Mouse (Mus musculus) kidney, postnatal 14 days (tissue): ENCODE data around the gene Lmx1b.

Source experiments
- DNase-seq: peaks from one replicate; pipeline ENCODE4 v3.0.0; 2022; ENCODE audit warnings: mixed read lengths

Lmx1b gene

DNA sequence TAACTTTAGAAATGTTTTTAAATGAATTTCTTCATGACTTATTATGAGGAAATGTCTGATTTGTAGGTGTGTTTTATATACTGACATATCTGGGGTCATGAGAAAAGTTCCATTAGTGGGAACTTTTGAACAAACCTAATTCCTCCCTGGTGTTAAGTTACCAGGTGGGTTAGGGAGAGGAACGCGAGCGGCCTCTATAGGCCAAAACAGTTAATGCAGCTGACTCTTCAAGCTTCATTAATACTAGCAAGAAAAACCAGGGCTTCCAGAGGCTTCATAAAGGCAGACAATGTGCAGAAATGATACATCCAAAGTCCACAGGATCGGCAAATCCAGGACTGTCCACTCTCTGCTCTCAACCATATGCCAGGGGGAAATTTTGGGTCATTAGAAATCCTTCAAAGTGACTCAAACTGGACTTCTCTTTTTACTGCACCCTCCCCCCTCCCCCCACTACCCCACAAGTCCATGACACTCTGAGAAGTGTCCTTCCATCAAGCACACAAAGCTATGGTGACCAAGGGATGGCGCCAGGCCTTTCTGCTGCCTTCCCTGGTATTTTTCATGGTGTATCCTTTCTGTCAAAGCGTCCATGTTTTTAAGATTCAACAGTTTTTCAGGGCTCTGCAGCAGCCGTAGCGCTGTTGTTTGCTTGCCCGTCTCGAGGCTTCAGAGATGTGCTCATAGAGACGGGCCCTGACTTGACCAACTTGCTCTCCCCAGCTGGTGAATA, 97.4 kb downstream of the Lmx1b start:
- DNase-seq: peak; percentile 74

DNA sequence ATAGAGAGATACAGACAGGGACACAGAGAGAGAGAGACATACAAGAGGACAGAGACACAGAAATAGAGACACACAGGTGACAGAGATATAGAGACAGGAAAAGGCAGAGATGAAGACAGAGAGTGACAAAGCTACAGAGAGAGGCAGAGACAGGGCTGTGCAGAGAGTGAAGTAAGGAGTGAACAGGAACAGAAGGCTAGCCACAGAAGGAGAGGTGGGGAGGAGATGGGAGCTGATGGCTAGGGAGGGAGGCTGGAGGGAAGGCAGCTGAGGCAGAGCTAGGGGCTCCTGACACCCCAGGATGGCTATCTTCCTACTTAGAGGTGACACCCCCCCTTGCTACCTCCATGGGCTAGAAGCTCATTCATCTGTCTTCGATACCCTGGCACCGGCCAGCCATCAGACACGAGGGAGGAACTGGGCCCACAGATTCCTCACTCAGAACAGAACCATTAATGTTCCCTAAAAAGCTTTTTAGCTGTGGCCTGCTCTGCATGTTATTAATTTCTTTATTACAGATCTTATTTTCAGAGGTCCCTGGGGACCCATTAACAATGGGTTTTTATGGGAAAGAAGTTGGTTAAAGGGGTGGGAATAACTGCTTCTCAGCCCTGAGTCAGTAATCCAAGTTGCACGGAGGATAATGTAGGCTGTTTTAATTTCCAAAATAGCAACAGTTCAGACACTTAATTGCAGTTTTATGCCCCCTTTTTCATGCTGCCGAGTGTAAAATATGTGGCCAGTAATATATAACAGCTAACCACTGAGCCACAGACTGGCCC, 114.8 kb downstream of the Lmx1b start:
- DNase-seq: peak; percentile 34

DNA sequence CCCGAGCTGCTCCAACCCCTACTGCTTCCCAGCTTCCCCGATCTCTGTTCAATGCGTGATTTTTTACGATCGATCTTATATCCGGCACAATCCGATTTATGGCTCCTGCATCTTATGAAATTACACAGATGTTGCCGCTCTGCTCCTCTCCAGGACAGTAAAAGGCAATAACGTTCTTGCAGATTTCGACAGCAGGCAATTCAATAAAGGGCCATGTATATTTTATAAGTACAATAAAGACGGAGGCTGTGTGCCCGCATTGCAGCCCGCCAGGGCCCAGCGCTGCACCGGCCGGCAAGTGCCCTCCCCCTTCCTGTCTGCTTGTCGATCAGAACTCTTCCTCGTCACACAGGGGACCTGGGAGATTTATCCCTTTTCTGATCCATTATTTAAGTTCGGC, 124.5 kb downstream of the Lmx1b start:
- DNase-seq: no peak

DNA sequence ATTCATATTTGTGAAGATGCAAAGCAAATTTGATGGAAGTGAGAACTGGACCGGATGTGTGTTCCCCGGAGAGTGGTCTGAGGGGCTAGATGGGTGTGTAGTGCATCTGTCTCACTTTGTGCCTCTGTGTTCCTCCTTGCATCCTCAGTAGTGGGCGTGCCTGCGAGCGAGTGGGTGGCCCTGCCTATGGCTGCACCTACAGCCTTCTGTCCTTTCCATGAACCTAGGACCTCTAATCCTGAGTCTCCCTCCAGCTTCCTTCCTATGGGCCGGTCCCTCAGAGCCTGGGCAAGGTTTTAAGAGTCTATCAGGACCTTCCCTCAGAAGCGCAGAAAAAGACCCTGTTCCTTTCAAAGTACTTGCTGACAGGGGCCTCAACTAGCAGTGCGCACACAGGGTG, 124.9 kb downstream of the Lmx1b start:
- DNase-seq: no peak
